Mouse (Mus musculus) liver, adult 2 months (tissue): ENCODE measurements at regions not wholly inside any gene's neighbourhood (a gene's known extent, or its start where the extent isn't known, plus 50 kb on each side); places are given as distances from the start of the nearest gene placed in this dataset.

Source experiments
- CTCF ChIP-seq: fragments of 200-500 bp; IDR thresholded peaks from 2 replicates; pipeline ENCODE4 v1.5.1; 2011; ENCODE audit warnings: low read depth, low read length, control low read depth
- POLR2A ChIP-seq: fragments of 200-500 bp; IDR thresholded peaks from 2 replicates; pipeline ENCODE4 v1.6.1; 2011; ENCODE audit warnings: low read length, control low read depth; ENCODE audit not compliant: insufficient read depth; ENCODE audit errors: extremely low read depth

GRCm38 (mm10) chr6:143415383-143415778 lies 248.4 kb downstream of the Etnk1 start:
- no peak for TF ChIP-seq CTCF
- no peak for TF ChIP-seq POLR2A
